Mouse (Mus musculus) spleen, adult 18-20 months (tissue): Measurements from ENCODE around the gene Tmem51.
A peak's percentile ranks its signal among the peaks of the same experiment; 100 is the strongest.

Source experiments
- DNase-seq, 2 experiments: peaks; one replicate each; pipeline ENCODE4 v3.0.0; 2022; ENCODE audit warnings: mixed read lengths in 2 of 2

Tmem51 gene

DNA sequence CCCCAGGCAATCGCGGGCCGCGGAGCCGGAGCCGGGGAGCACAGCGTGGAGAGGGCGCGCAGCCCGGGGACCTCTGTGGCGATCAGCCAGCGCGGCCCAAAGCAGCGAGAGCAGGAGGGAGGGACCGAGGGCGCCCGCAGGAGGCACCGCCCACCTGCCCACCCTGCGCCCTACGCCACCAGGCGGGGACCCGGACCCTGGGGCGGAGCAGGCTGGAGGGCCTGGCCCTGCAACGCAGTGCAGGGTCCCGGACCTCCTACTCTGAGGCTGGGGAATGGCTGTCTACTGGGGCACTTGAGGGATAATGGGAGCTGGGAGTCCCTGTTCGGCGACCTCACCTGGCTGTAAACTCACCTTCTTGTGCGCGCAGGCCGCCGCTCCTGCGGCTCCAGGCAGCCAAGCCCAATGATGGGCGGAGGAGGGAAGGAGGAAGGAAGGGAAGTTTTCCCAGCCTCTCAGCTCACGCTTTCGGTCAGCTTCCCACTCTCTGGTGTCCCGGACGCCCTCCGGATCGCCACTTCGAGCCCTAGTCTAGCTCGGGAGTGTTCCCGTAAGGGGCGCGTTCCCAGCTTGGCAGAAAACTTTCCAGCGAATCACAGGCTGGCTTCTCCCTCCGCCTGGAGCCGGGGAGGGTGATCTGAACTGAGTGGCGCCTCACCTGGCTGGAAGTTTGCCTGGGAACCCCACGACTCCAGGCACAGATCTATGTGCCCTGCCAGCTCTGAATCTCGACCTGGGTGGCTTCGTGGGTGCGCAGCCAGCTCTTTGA lies at the start of gene Tmem51:
Gene Tmem51, minus strand, starts transcription at position 174 of the 769 bp plus-strand sequence.
- peak; percentile 34 for DNase-seq

DNA sequence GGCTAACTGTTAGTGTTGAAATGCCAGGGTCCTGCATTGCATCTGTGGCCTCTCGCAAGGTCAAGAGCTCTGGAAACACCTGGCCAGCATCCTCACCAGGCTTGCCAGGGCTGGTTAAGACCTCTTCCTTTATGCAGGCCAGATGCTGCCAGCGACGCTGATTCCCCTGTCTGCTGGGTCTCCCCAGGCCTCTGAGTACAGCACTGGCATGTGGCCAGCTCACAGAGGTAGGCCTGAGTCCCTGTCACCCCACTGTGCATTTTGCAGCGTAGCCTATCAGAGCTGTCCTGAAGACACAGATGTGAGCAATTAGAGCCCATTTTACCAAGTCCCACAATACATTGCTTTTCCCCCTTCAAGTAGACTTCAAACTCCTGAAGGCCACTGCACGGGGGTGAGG lies 46.1 kb upstream of the Tmem51 start:
- DNase-seq, result no peak

- no peak for DNase-seq
Measured at GRCm38 (mm10) chr4:142127275-142127788, 43.2 kb upstream of the Tmem51 start.

DNA sequence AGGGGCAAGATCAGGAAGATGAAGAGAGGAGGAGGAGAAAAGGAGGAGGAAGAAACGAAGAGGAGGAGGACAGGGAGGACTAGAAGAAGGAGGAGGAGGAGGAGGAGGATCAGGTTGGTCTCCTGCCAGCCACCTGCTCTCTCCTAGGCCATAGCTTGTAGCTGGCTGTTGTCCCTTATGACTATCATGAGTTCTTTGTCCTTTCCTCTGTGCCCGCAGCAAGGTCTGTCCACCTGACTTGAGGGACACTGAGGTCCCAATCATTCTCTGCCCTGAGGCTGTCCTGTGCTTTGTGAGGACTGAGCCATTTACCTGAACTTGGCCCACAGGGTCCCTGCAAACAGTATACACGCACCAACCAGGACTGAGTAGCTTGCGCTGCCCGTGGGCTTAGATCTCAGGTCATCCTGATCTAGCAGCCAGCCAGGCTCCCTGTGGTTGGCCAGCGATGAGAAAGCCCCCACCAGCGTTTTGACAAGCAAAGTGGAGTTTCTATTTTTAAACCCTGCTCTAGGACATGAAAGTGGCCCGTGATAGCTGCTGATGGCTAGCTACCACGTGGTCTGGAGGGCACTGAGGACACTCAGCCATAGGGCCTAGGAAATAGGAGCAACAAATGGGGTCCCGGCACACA lies 42.7 kb upstream of the Tmem51 start:
- no peak for DNase-seq

DNA sequence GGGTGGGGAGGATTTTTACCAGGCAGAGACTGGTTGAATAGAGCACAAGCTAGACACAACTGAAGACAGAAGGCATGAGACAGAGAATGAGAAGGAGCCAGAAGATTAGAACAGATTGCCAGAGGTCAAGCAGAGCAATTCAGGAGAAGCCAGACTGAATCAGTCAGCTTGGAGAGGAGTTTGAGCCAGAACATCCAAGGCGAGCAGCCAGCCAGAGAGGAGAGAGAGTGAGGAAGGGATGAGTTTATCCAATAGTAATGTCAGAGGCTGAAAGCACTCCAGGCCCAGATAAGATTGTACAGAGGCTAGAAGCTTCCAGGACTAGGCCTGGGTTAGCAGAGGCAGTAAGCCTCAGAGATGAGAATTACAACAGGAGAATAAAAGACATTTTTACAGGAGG lies 37.1 kb upstream of the Tmem51 start:
- DNase-seq, result no peak

- DNase-seq, result no peak
Measured at GRCm38 (mm10) chr4:142118522-142118921, 34.4 kb upstream of the Tmem51 start.

DNA sequence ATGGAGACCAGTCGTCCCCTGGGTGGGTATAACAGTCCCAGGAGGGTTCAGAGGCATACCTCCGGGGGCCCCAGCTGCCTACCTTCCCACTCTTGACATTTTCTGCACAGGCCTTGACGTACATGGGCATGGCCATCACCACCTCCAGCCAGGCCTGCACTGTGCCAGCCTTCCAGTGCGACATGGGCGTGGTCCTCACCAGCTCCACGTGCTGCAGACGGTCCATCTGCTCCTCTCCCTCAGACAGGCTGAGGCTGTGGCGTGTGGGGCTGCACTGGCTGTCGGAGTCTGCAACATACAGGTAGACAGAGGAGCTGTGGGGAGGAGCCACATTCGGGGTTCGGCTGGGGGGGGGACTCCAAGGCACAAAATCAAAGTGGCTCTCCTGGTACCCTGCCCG lies 33.9 kb upstream of the Tmem51 start:
- no peak for DNase-seq

GRCm38 (mm10) chr4:142113306-142113705 lies 29.2 kb upstream of the Tmem51 start:
- DNase-seq, result no peak

DNA sequence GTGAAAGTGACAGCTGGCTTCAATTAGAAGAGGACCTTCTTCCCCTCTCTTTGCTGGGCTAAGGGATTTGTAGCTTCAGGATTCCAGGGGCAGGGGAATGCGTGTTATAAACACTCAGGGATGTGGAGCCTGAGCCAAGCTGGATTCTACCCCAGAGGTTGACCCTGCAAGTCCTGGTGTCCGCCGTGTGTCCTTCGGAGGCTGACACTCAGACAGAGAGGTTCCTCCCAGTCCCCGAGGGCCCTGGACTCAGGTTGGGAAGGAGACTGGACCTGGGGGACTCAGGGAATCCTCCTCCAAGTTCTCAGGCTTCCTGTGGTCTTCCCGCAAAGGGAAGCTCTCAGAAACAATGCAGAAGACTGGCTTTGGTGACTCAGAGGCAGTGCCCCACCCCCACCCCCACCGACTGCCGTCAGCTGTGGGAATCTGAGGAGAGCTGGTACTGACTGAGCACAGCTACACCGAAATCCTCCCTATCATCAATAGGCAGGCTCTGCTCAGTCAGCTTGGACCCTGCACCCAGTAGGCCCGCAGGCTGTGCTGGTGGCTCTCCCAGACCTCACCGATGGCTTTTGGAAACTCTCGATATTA lies 19.1 kb upstream of the Tmem51 start:
- DNase-seq, result no peak

- peak; percentile 28 to 67 for DNase-seq
Measured at GRCm38 (mm10) chr4:142098303-142098702, 14.2 kb upstream of the Tmem51 start.

- no peak for DNase-seq
Measured at GRCm38 (mm10) chr4:142097871-142098270, 13.8 kb upstream of the Tmem51 start.

GRCm38 (mm10) chr4:142095513-142096241 lies 11.6 kb upstream of the Tmem51 start:
- DNase-seq, result no peak

GRCm38 (mm10) chr4:142094386-142094785 lies 10.3 kb upstream of the Tmem51 start:
- DNase-seq, result no peak

GRCm38 (mm10) chr4:142091100-142091499 lies 7.0 kb upstream of the Tmem51 start:
- no peak for DNase-seq

DNA sequence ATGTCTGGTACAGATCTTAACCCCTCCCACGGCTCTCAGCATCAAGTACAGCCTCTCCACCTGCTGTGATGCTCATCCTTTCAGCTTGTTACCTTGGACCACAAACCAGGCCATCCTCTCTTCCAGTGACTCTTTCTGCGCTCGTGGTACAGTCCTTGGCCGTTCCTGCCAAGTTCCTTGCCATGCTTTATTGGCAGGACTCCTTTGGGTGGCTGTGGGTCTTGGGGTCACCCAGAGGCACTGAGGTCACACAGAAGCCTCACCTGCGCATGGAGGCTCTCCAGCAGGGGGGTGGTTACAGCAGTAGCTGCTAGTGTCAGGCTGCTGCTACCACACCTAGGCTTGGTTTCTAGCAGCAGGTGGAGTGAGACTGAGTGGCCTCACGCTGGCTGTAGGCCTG lies 5.9 kb upstream of the Tmem51 start:
- DNase-seq, result no peak

GRCm38 (mm10) chr4:142088836-142089235 lies 4.7 kb upstream of the Tmem51 start:
- DNase-seq, result no peak

- DNase-seq, result no peak
Measured at GRCm38 (mm10) chr4:142088409-142088808, 4.3 kb upstream of the Tmem51 start.

GRCm38 (mm10) chr4:142084936-142085563 lies 946 bp upstream of the Tmem51 start:
- no peak for DNase-seq

GRCm38 (mm10) chr4:142083762-142084130 lies 358 bp downstream of the Tmem51 start:
- peak in 1 of 2 experiments; percentile 49 for DNase-seq

GRCm38 (mm10) chr4:142083193-142083592 lies 911 bp downstream of the Tmem51 start:
- DNase-seq, result no peak

DNA sequence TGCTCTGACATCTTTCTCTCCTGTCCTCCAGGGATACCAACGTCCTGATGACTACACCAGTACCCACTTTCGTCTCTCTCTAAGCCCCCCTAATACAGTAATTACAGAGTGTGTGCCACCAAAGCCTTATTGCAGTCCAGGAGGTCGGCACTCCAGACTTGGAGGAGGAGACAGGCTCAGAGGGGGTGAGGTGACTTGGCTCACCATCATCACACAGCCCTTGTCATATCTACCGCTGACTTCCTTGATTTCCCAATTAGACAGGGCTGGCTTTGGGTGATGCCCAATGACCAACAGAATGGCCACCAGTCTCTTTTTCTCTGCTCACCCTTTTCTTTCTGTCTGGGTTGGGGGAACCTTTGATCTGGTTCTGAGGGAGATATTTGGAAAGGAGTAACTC lies 1.4 kb downstream of the Tmem51 start:
- DNase-seq, result no peak

DNA sequence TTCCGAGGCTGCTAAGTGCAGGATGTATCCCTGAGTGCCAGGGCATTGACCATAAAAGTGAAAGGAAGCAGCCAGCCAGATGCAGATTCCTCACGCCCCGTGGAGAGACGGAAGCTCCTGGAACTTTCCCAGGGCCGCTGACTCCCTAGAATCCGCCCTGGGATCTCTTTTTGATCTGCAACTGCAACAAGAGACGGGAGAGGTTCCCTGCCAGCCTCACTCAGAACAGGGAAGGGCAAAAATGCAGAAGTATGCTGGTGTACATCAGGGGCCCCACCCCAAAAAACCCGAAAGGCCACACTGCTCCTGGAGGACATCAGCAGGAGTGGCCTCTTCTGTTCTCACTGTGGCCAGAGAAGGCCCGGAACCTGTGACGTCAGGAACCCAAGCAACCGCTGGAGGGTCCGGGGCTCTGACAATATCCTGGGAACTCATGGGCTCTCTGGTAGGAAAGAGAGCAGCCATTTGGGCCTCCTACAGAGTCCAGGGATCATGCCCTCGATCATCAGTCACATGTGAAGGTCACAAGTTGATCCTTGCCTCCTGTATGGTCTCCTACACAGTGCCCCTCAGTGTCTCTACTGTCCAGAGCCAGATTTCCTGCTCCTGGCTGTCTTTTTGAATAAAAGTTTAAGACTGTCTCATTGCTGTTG lies 2.3 kb downstream of the Tmem51 start:
- DNase-seq, result no peak
